Mouse (Mus musculus) heart, embryonic 14.5 days (tissue): ENCODE data around the gene Itgad. TPM values are rescaled to one million over a fixed set of nuclear protein-coding genes. Genes with fewer than 3 reads are reported as not detected.

Experiments
- ATAC-seq: fragments of 200-750 bp; cut with Nextera tagmentation; 2 replicates; pipeline ENCODE4 v1.8.0; 2017; ENCODE audit warnings: low read depth, moderate TSS enrichment; ENCODE audit not compliant: insufficient number of reproducible peaks, insufficient read depth, low FRiP score
- H3K27ac ChIP-seq, 2 experiments: fragments of 200-500 bp in 1 of 2; fragments of 300-500 bp in 1 of 2; sonication (generic) in 1 of 2; replicated peaks in 1 of 2; 2 replicates each; pipeline ENCODE4 v1.5.1; 2012 to 2014; ENCODE audit warnings: low read depth in 2 of 2, low read length in 2 of 2, control low read depth in 1 of 2, mild to moderate bottlenecking in 1 of 2, mixed read lengths in 1 of 2; ENCODE audit not compliant: control insufficient read depth in 1 of 2, insufficient read depth in 1 of 2
- H3K27me3 ChIP-seq: fragments of 300-500 bp; sonication (generic); 2 replicates; pipeline ENCODE4 v1.6.1; 2014; ENCODE audit warnings: mild to moderate bottlenecking, low read length, control low read depth; ENCODE audit not compliant: control insufficient read depth, insufficient read depth
- H3K36me3 ChIP-seq: fragments of 300-500 bp; sonication (generic); 2 replicates; pipeline ENCODE4 v1.6.1; 2014; ENCODE audit warnings: mild to moderate bottlenecking, control low read depth, low read length, mixed read lengths; ENCODE audit not compliant: control insufficient read depth, insufficient read depth
- H3K4me1 ChIP-seq, 2 experiments: fragments of 200-500 bp in 1 of 2; fragments of 300-500 bp in 1 of 2; sonication (generic) in 1 of 2; 2 replicates each; pipeline ENCODE4 v1.6.1; 2012 to 2014; ENCODE audit warnings: low read length in 2 of 2, control low read depth in 1 of 2, mixed read lengths in 1 of 2; ENCODE audit not compliant: control insufficient read depth in 2 of 2, insufficient read depth in 2 of 2
- H3K4me2 ChIP-seq: fragments of 300-500 bp; sonication (generic); 2 replicates; pipeline ENCODE4 v1.6.1; 2014; ENCODE audit warnings: mild to moderate bottlenecking, low read length
- H3K4me3 ChIP-seq, 2 experiments: fragments of 200-500 bp in 1 of 2; fragments of 300-500 bp in 1 of 2; sonication (generic) in 1 of 2; 2 replicates each; pipeline ENCODE4 v1.5.1; 2012 to 2014; ENCODE audit warnings: low read length in 2 of 2, mild to moderate bottlenecking in 2 of 2, control low read depth in 1 of 2, low read depth in 1 of 2, moderate library complexity in 1 of 2; ENCODE audit not compliant: control insufficient read depth in 1 of 2, insufficient read depth in 1 of 2
- H3K9ac ChIP-seq: fragments of 300-500 bp; sonication (generic); 2 replicates; pipeline ENCODE4 v1.6.1; 2014; ENCODE audit warnings: mild to moderate bottlenecking, low read length
- H3K9me3 ChIP-seq: fragments of 300-500 bp; sonication (generic); 2 replicates; pipeline ENCODE4 v1.6.1; 2016; ENCODE audit warnings: low read length, control low read depth; ENCODE audit not compliant: control insufficient read depth
- WGBS: fragments of 180-500 bp; shearing (Covaris S2); extraction: QIAGEN DNeasy Blood & Tissue Kit; methylation state at CpG from one replicate; pipeline ENCODE4 v1.1.7; 2014; 5-methylcytosine and 5-hydroxymethylcytosine counted together
- polyA plus RNA-seq: library from polyadenylated mRNA; unstranded; fragments of >200 nt; fragmentation: Nextera tagmentation; extraction: Ambion mirVana; gene quantifications from 2 replicates; pipeline ENCODE4 v1.2.1, GENCODE M21; 2014

Itgad gene
- 0.44 and 0.45 TPM in 2 replicates for polyA plus RNA-seq

DNA sequence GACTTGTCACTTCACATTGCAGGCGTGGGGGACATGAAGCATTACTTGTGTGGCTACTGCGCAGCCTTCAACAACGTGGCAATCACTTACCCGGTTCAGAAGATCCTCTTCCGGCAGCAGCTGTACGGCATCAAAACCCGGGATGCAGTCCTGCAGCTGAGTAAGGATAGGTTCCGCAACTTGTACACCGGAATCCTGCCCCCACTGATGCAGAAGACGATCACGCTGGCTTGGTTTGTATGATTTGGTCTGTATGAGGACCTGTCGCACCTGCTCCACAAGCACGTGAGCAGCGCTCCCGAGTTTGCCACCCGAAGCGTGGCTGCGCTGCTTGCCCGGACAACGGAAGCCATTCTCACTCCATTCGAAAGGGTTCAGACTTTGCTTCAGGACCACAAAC, at the start of gene Itgad:
Gene Itgad, plus strand, starts transcription at position 301 of the 400 bp plus-strand sequence.
- H3K4me2 ChIP-seq: peak within 1 kb of the TSS; percentile 61
- H3K9ac ChIP-seq: peak within 1 kb of the TSS; percentile 60
- no peaks in the 10 kb centered on the region for H3K27me3 ChIP-seq
- 89% methylated on average over 21 of the region's 21 CpGs for WGBS
- no peaks in the 10 kb centered on the region for H3K9me3 ChIP-seq
- H3K36me3 ChIP-seq: no peaks in the 10 kb centered on the region
- H3K4me3 ChIP-seq: peak within 1 kb of the TSS in 1 of 2 experiments; percentile 26; a peak in 3 of 4 replicates
- no peak within 1 kb of the TSS for H3K27ac ChIP-seq
- no peaks in the 10 kb centered on the region for H3K4me1 ChIP-seq
- no peak for ATAC-seq

DNA sequence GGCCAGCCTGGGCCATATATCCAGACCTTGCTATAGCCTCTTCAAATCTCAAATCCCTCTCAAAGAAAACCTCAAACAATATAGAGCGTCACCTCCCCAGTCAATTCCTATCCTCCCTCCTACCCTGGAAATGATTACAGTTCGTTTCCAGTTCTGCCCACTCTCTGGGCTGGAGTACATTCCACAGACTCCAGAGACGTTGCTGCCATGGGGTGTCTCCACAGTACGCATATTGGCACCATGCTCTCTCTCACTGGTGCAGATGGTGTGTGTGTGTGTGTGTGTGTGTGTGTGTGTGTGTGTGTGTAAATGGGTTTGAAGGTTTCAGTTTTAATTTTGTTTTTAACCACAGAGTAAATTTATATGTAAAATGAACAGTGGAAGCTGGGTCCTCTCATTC, 48.9 kb upstream of the Itgad start:
- no peak overlapping the region for H3K27ac ChIP-seq
- no peaks in the 10 kb centered on the region for H3K36me3 ChIP-seq
- H3K4me1 ChIP-seq: no peaks in the 10 kb centered on the region
- no peak overlapping the region for H3K4me3 ChIP-seq
- H3K9ac ChIP-seq: no peak overlapping the region
- ATAC-seq: no peak
- no peaks in the 10 kb centered on the region for H3K9me3 ChIP-seq
- H3K27me3 ChIP-seq: no peaks in the 10 kb centered on the region
- WGBS: 39% methylated on average over 4 of the region's 4 CpGs
- no peak overlapping the region for H3K4me2 ChIP-seq

DNA sequence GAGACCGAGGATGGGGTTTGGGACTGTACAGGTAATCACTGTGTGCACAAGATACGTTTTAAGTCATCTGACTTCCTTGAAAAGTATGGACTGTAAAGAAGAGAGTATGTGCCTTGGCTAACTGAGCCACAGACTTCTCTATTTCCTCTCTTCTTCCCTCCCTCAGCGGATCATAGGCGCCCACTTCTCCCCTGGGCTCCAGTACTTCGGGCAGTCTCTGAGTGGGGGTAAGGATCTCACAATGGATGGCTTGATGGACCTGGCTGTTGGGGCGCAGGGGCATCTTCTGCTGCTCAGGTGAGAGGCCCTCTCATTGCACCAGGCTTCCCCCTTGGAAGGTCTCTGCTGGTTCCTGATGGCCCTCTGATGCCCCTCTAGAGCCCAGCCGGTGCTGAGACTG, 46.7 kb upstream of the Itgad start:
- no peak overlapping the region for H3K4me3 ChIP-seq
- no peaks in the 10 kb centered on the region for H3K9me3 ChIP-seq
- no peak for ATAC-seq
- no peak overlapping the region for H3K9ac ChIP-seq
- H3K27me3 ChIP-seq: no peaks in the 10 kb centered on the region
- no peaks in the 10 kb centered on the region for H3K4me1 ChIP-seq
- H3K36me3 ChIP-seq: no peaks in the 10 kb centered on the region
- H3K27ac ChIP-seq: no peak overlapping the region
- H3K4me2 ChIP-seq: no peak overlapping the region
- WGBS: 87% methylated on average over 7 of the region's 7 CpGs

DNA sequence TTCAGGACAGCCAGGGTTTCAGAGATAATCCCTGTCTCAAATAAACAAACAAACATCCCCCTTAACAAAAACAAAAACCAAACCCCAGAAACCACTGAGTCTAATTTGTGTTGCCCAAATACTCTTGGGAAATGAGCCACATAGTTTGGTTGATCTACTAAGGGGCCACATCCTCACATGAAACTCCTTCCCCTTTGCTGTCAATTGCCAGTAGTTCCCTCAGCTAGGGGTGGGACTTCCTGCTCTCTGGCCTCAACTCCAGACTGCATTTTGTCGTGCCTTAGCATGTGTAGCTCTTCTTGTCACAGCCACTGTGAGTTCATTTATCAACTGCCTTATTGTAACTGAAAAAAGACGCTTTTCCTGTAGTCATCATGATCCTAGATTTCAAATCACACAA, 43.9 kb upstream of the Itgad start:
- Histone ChIP-seq H3K4me1 (no peaks in the 10 kb centered on the region), H3K9me3 (no peaks in the 10 kb centered on the region), H3K4me2 (no peak overlapping the region), H3K9ac (no peak overlapping the region), H3K36me3 (no peaks in the 10 kb centered on the region), H3K27me3 (no peaks in the 10 kb centered on the region), H3K27ac (no peak overlapping the region), H3K4me3 (no peak overlapping the region)
- no peak for ATAC-seq
- WGBS: 77% methylated on average over 2 of the region's 2 CpGs

DNA sequence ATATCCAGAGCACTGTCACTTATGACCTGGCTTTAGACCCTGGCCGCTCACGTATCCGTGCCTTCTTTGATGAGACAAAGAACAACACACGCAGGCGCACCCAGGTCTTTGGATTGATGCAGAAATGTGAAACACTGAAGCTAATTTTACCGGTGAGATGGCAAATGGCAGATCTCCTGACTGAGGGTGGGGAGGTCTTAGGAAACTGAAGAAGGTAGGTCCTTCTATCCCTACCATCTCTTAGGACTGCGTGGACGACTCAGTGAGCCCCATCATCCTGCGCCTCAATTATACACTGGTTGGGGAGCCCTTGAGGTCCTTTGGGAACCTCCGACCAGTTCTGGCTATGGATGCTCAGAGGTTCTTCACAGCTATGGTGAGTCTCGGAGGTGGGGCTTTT, 42.0 kb upstream of the Itgad start:
- H3K9me3 ChIP-seq: no peaks in the 10 kb centered on the region
- no peaks in the 10 kb centered on the region for H3K4me1 ChIP-seq
- H3K4me3 ChIP-seq: no peak overlapping the region
- H3K27me3 ChIP-seq: no peaks in the 10 kb centered on the region
- 84% methylated on average over 11 of the region's 11 CpGs for WGBS
- no peak for ATAC-seq
- no peaks in the 10 kb centered on the region for H3K36me3 ChIP-seq
- H3K27ac ChIP-seq: no peak overlapping the region
- H3K9ac ChIP-seq: no peak overlapping the region
- H3K4me2 ChIP-seq: no peak overlapping the region

DNA sequence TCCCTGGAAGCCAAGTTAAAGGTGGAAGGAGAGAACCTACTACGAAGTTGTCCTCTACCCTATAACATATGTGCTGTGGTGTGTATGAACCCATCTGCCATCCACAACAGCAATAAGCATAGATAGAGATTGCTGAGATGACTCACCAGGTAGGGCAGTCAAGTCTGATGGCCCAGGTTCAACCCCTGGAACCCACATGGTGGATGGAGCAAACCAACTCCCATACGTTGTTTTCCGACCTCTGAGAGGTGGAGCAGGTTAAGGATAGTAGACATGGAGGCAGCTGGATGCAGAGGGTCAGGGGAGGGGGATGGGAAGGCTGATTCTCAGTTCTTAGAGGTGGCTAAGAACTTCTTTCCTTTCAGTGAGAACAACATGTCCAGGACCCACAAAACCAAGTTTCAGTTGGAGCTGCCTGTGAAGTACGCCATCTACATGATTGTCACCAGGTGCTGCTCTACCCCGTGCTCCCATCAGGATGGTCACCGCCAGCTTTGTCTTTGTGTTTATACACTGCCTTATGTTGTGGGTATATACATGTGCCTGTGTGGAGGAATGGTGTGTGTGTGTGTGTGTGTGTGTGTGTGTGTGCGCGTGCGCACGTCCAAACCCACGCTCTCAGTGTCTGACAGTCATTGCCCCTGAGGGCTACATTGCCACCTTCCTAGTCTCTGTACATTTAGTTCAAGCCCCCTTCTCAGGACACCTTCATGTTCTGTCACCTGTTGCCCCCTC, 39.6 kb upstream of the Itgad start:
- H3K4me3 ChIP-seq: no peak overlapping the region
- no peak overlapping the region for H3K27ac ChIP-seq
- H3K9me3 ChIP-seq: no peaks in the 10 kb centered on the region
- ATAC-seq: no peak
- H3K27me3 ChIP-seq: no peaks in the 10 kb centered on the region
- H3K4me2 ChIP-seq: no peak overlapping the region
- H3K4me1 ChIP-seq: no peaks in the 10 kb centered on the region
- WGBS: 90% methylated on average over 11 of the region's 11 CpGs
- no peaks in the 10 kb centered on the region for H3K36me3 ChIP-seq
- no peak overlapping the region for H3K9ac ChIP-seq

DNA sequence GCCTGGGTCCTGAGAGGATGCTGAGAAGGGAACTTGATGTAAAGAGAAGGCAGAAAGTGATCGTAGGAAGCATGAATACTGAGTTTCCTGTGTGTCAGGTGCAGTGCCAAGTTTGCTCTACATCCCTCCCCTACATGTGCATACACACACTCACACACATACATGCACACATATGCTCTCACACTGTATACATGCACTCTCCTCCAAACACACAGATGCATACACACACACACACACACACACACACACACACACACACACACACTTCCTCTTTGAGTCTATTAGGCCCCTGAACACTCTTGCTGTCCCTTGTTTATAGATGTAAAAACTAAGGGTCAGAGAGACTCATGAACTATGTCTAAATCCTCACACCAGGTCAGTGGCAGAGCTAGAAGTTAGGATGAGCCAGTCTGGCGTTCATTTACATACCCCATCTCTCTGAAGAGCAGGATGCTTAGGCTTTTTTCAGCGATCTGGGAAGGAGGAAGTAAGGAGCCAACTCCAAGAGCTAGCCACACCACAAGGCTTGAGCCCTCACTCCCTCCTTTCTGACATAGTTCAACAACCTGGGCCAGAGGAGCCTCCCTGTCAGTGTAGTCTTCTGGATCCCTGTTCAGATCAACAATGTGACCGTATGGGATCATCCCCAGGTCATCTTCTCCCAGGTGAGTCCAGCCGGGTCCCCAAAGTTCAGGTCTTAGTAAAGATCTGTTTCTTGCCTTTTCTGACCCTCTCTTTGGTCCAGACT, 38.8 kb upstream of the Itgad start:
- H3K4me3 ChIP-seq: no peak overlapping the region
- H3K4me1 ChIP-seq: no peaks in the 10 kb centered on the region
- H3K9me3 ChIP-seq: no peaks in the 10 kb centered on the region
- H3K27me3 ChIP-seq: no peaks in the 10 kb centered on the region
- 72% methylated on average over 5 of the region's 5 CpGs for WGBS
- H3K9ac ChIP-seq: no peak overlapping the region
- no peak overlapping the region for H3K4me2 ChIP-seq
- ATAC-seq: no peak
- no peak overlapping the region for H3K27ac ChIP-seq
- no peaks in the 10 kb centered on the region for H3K36me3 ChIP-seq
